Comparison of ENCODE assay signal across 8 mouse cellular contexts in the genomic region with DNA sequence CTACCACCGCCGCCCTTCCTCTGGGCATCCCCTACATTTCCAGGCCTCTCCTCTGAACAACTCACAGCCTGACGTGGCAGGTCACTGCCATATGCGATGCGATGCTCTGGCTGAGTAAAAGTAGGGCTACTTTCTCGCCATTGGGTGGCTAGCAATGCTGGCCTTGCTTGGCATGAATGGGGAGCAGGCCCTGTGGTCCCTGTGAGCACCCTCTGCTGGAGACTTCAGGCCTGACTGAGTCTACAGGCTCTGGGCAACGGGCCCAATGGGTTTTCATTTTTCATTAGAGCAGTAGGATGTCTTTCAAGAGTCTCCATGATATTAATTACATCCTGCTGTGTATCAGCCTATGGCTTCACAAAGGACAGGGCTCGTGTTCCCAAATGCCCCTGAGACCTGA. TPM values are rescaled to one million over a fixed set of nuclear protein-coding genes. Genes with fewer than 3 reads are reported as not detected.
DNase-seq lines count a peak whose midpoint lies in the region; ATAC-seq lines count a peak whose summit lies in the region.

No protein-coding gene starts in this region.

- H3K4me1 ChIP-seq in heart, embryonic 14.5 days (ENCODE audit: control insufficient read depth in 2 of 2, insufficient read depth in 2 of 2, low read length in 2 of 2): no peaks in the 10 kb centered on the region
- H3K4me1 ChIP-seq in heart, embryonic 12.5 days (replicated peaks): no peaks in the 10 kb centered on the region

- no peak overlapping the region for H3K27ac ChIP-seq in heart, embryonic 14.5 days (replicated peaks in 1 of 2; ENCODE audit: control insufficient read depth in 1 of 2, insufficient read depth in 1 of 2, low read depth in 2 of 2, low read length in 2 of 2)
- H3K27ac ChIP-seq in heart, embryonic 12.5 days (ENCODE audit: poor library complexity, severe bottlenecking): no peak overlapping the region

- no peaks in the 10 kb centered on the region for H3K27me3 ChIP-seq in heart, embryonic 14.5 days (ENCODE audit: control insufficient read depth, insufficient read depth, low read length)
- H3K27me3 ChIP-seq in heart, embryonic 12.5 days (replicated peaks): no peaks in the 10 kb centered on the region

- WGBS in heart, embryonic 14.5 days: 28% methylated on average over 8 of the region's 8 CpGs
- WGBS in heart, embryonic 12.5 days: 37% methylated on average over 8 of the region's 8 CpGs

- H3K4me3 ChIP-seq in heart, embryonic 14.5 days (ENCODE audit: control insufficient read depth in 1 of 2, insufficient read depth in 1 of 2, low read depth in 1 of 2, low read length in 2 of 2): no peak overlapping the region
- H3K4me3 ChIP-seq in heart, embryonic 12.5 days: no peak overlapping the region

- peak; percentile 13; the same call in 1 of the 2 replicates for ATAC-seq in heart, embryonic 14.5 days (ENCODE audit: insufficient number of reproducible peaks, insufficient read depth, low FRiP score, low read depth)
- no peak for ATAC-seq in heart, embryonic 12.5 days (ENCODE audit: insufficient number of reproducible peaks, low FRiP score)
- ATAC-seq in inflammation-experienced regulatory T-cells, adult 6 months: no peak

- no peaks in the 10 kb centered on the region for H3K9me3 ChIP-seq in heart, embryonic 14.5 days (ENCODE audit: control insufficient read depth, low read length)
- 0 out of 2 replicates have a peak, but pooled peaks cover 1% of the 10 kb centered on the region for H3K9me3 ChIP-seq in heart, embryonic 12.5 days (replicated peaks)

- no peak overlapping the region for H3K4me2 ChIP-seq in heart, embryonic 14.5 days (ENCODE audit: low read length)
- no peak overlapping the region for H3K4me2 ChIP-seq in heart, embryonic 12.5 days

- H3K36me3 ChIP-seq in heart, embryonic 14.5 days (ENCODE audit: control insufficient read depth, insufficient read depth, low read length): no peaks in the 10 kb centered on the region
- no peaks in the 10 kb centered on the region for H3K36me3 ChIP-seq in heart, embryonic 12.5 days

- H3K9ac ChIP-seq in heart, embryonic 14.5 days (ENCODE audit: low read length): no peak overlapping the region
- no peak overlapping the region for H3K9ac ChIP-seq in heart, embryonic 12.5 days

- peak; percentile 52 for DNase-seq in 416B (ENCODE audit: low read depth)
- peak; percentile 23 to 38 for DNase-seq in adrenal gland, adult 18-20 months (ENCODE audit: low spot score in 2 of 2)
- DNase-seq in embryo, embryonic 11.5 days (ENCODE audit: low read depth, low spot score): peak; percentile 11
- peak; percentile 78 for DNase-seq in kidney, postnatal 10 days
- peak; percentile 82 for DNase-seq in lung, postnatal 36 days

RNA-seq across cellular contexts. Expression of a gene that starts 30.1 kb away (rescaled TPM):
- 11.5 and 12.2 TPM in 2 replicates for polyA plus RNA-seq in heart, embryonic 14.5 days (2014; fragmentation: Nextera tagmentation; extraction: Ambion mirVana)
- polyA plus RNA-seq in heart, embryonic 12.5 days (2016; fragmentation: Nextera tagmentation; extraction: Ambion mirVana): 13.5 and 13.7 TPM in 2 replicates
- 10 to 100 TPM; 13.8 to 14.3 TPM for total RNA-seq in adrenal gland, adult 18-20 months (2021)
- 1 to 10 TPM; 1.8 to 5.1 (median 4.4) TPM for polyA plus RNA-seq in inflammation-experienced regulatory T-cells, adult 6 months (2017; shearing (Covaris generic))

RNA-seq across cellular contexts. Expression of a gene that starts 59.3 kb away (rescaled TPM):
- 29.4 and 30.2 TPM in 2 replicates for polyA plus RNA-seq in heart, embryonic 14.5 days (2014; fragmentation: Nextera tagmentation; extraction: Ambion mirVana)
- polyA plus RNA-seq in heart, embryonic 12.5 days (2016; fragmentation: Nextera tagmentation; extraction: Ambion mirVana): 26.4 and 29.5 TPM in 2 replicates
- 10 to 100 TPM; 12.8 to 14.7 TPM for total RNA-seq in adrenal gland, adult 18-20 months (2021)
- polyA plus RNA-seq in inflammation-experienced regulatory T-cells, adult 6 months (2017; shearing (Covaris generic)): under 1 TPM in 2 of 3 experiments, not detected in 1; 0.31 to 0.33 TPM

Comparison
In these comparisons a context has a peak if more than half of its experiments do, and no peak if none do; other contexts are left out.
1. DNase-seq: peak in every context shown above with its lines; median percentile 82 in lung, postnatal 36 days; 78 in kidney, postnatal 10 days; 52 in 416B; 30 in adrenal gland, adult 18-20 months; 11 in embryo, embryonic 11.5 days.
2. RNA of a gene that starts 59.3 kb away (polyA plus RNA-seq): 29.4 to 30.2 TPM in heart, embryonic 14.5 days and 26.4 to 29.5 TPM in heart, embryonic 12.5 days; 0.31 to 0.33 TPM in inflammation-experienced regulatory T-cells, adult 6 months; every median in the first group is over 10 times any median in the second.